Mouse (Mus musculus): ENCODE data around the gene Stau1.

DNA sequence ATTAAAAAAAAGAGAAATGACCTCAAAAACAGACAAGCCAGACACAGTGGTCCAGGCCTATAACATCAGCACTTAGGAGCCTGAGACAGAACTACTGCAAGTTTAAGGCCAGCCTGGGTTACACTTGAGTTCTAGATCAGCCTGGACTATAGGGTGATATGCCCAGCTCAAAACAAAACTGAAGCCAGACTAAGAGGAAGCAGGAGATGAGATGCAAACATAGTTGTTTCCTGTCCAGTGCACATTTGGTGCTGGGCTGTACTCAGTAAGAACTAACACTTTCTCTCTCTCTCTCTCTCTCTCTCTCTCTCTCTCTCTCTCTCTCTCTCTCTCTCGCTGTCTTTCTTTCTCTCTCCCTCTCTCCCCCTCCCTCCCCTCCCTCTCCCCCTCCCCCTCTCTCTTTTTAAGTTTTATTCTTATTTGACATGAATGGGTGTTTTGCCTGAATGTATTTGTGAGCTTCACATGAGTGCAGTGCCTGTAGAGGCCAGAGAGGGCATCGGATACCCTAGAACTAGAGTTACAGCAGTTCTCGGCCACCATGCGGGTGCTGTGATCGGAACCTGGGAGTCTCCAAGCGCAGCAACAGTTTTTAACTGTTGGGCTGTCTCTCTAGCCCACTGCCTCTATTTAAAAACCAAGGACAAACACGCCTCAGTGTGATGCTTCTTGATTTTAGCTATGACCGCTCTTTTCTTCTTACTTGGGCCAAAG is 95.2 kb downstream of the Stau1 start:
- peak; percentile 11; the same call in 1 of the 2 replicates for TF ChIP-seq CTCF (conservative IDR thresholded peaks at IDR 0.05; ENCODE audit: low read length)
- TF ChIP-seq NANOG (IDR thresholded peaks at IDR 0.05; ENCODE audit: borderline replicate concordance, low read length): no peak

All from E14TG2a.4 (cell line).